Mouse (Mus musculus) stomach, postnatal 0 days (tissue): ENCODE data around the gene Bphl.

Experiments
- CTCF ChIP-seq: IDR thresholded peaks from 2 replicates; pipeline ENCODE4 v1.5.1; 2016; ENCODE audit warnings: antibody characterized with exemption, low read depth, mild to moderate bottlenecking, moderate library complexity
- EP300 ChIP-seq: optimal IDR thresholded peaks from 2 replicates; pipeline ENCODE3; 2016; ENCODE audit warnings: antibody characterized with exemption

DNA sequence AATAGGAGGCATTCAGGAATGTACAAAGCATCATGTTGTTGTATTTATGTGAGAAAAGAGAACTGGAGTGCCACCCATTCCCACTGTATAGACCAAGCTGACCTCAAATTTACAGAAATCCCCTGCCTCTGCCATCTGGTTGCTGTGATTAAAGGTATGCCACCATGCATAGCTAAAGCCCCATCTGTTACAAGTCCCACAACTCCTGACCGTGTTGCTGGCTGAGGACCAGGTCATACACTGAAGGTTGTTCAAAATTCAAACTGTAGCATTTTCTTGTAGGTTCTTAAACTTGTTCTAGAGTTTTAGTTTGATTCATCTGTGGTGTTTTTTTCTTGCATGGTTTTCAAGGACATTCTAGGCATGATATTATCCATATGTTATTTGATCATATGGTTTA, 18.9 kb upstream of the Bphl start:
- no peak for TF ChIP-seq CTCF
- TF ChIP-seq EP300: no peak
